Mouse (Mus musculus): ENCODE results near the gene Neil3. TPM values are rescaled to one million over a fixed set of nuclear protein-coding genes. Genes with fewer than 3 reads are reported as not detected.

Gene Neil3
- total and polyA plus RNA-seq, 3 experiments = 3.9 to 8.6 TPM; not detected in 1

Other genes with a start within 250 kb of the Neil3 start
- 14.2 and 14.3 TPM in 2 replicates for gene Aga, start 127.3 kb downstream of the Neil3 start, total RNA-seq (2012; rRNA removed)
- 10 to 100 TPM in 1 of 2 experiments, not detected in 1; 14.9 TPM for gene Aga, start 127.3 kb downstream of the Neil3 start, polyA plus RNA-seq (2012; ENCODE audit: insufficient read depth in 1 of 2, insufficient read length in 2 of 2, low read depth in 1 of 2, low replicate concordance in 2 of 2, missing spikeins in 1 of 2)

Data from MEL (cell line).